Mouse (Mus musculus) ES-E14 (cell line): ENCODE data around the gene Utrn. TPM values are rescaled to one million over a fixed set of nuclear protein-coding genes. Genes with fewer than 3 reads are reported as not detected.

Source experiments
- DNase-seq: peaks from one replicate; pipeline ENCODE4 v3.0.0-alpha.2; 2013; ENCODE audit warnings: low read depth, low spot score
- H3K27ac ChIP-seq: 2 replicates; pipeline ENCODE4 v1.5.1; 2012; ENCODE audit warnings: low read depth, mild to moderate bottlenecking, low read length, moderate library complexity, mixed read lengths; ENCODE audit not compliant: poor library complexity, insufficient read depth, severe bottlenecking
- H3K36me3 ChIP-seq: 2 replicates; pipeline ENCODE4 v1.6.1; 2012; ENCODE audit warnings: mild to moderate bottlenecking, low read length, moderate library complexity, mixed read lengths; ENCODE audit not compliant: control insufficient read depth, poor library complexity, insufficient read depth, severe bottlenecking
- H3K4me1 ChIP-seq, 2 experiments: fragments of 150-350 bp in 1 of 2; sonication (generic) in 1 of 2; 2 replicates each; pipeline ENCODE4 v1.6.1; 2012; ENCODE audit warnings: low read length in 2 of 2, mild to moderate bottlenecking in 1 of 2, mixed read lengths in 1 of 2; ENCODE audit not compliant: control insufficient read depth in 2 of 2, insufficient read depth in 2 of 2, poor library complexity in 1 of 2
- H3K4me3 ChIP-seq, 2 experiments: fragments of 150-350 bp in 1 of 2; sonication (generic) in 1 of 2; 2 replicates each; pipeline ENCODE4 v1.5.1; 2012; ENCODE audit warnings: low read length in 2 of 2, low read depth in 1 of 2, mild to moderate bottlenecking in 1 of 2, mixed read lengths in 1 of 2; ENCODE audit not compliant: insufficient read depth in 1 of 2, poor library complexity in 1 of 2, severe bottlenecking in 1 of 2
- H3K9ac ChIP-seq: 2 replicates; pipeline ENCODE4 v1.6.1; 2012; ENCODE audit warnings: low read depth, mild to moderate bottlenecking, low read length, mixed read lengths; ENCODE audit not compliant: poor library complexity, insufficient read depth, severe bottlenecking
- H3K9me3 ChIP-seq: fragments of 150-350 bp; sonication (generic); 2 replicates; pipeline ENCODE4 v1.6.1; 2012; ENCODE audit warnings: low read depth, mild to moderate bottlenecking, low read length; ENCODE audit not compliant: control insufficient read depth, insufficient read depth
- CHD2 ChIP-seq: IDR thresholded peaks from 2 replicates; pipeline ENCODE4 v1.6.1; 2014; ENCODE audit warnings: mild to moderate bottlenecking, low read depth, low read length, inconsistent platforms
- HCFC1 ChIP-seq: IDR thresholded peaks from 2 replicates; pipeline ENCODE4 v1.6.1; 2012; ENCODE audit warnings: low read length, inconsistent platforms, borderline replicate concordance; ENCODE audit not compliant: insufficient read depth
- MAFK ChIP-seq: IDR thresholded peaks from 2 replicates; pipeline ENCODE4 v1.6.1; 2014; ENCODE audit warnings: mild to moderate bottlenecking, low read depth, low read length, inconsistent platforms; ENCODE audit not compliant: insufficient read depth
- ZC3H11A ChIP-seq: IDR thresholded peaks from 2 replicates; pipeline ENCODE4 v1.6.1; 2012; ENCODE audit warnings: low read depth, mild to moderate bottlenecking, inconsistent platforms, low read length, borderline replicate concordance
- ZNF384 ChIP-seq: IDR thresholded peaks from 2 replicates; pipeline ENCODE4 v1.6.1; 2012; ENCODE audit warnings: low read depth, low read length, inconsistent platforms
- in situ Hi-C, 2 experiments: fragments of 600-800 bp; cut with MboI; formaldehyde crosslinking; loops; one replicate each; pipeline ENCODE4 v1.15.1; 2025; ENCODE audit warnings: low sequenced_read_pairs in 2 of 2, inconsistent platforms in 1 of 2; ENCODE audit not compliant: unreplicated experiment in 2 of 2
- total RNA-seq: library from RNA; depleted of rRNA; stranded (reverse); fragments of 300-350 nt; gene quantifications from 2 replicates; pipeline ENCODE4 v1.2.3, GENCODE M21; 2012

The Utrn gene
- total RNA-seq, 1 experiment: 66.9 TPM

DNA sequence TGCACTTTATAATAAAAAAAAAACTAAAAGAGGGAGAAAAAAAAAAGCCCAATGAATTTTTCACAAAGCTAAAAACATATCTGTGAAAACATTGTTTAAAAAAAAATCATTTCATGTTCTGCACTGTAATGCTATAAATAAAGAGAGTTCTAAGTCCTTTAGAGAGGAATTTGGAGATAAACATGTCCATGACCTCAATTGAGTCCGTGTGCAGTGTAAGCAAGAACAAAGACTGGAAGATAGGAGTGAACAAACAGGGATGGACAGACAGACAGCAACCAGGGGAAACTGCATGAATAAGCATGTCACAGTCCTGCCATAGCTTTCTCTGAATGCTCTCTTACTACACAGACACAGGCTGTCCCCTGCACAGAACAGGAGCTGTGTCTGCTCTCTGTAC, 347.1 kb downstream of the Utrn start:
- in situ Hi-C loops: no loop called here
- no peak for TF ChIP-seq MAFK
- TF ChIP-seq CHD2: no peak
- no peak for TF ChIP-seq ZNF384
- TF ChIP-seq ZC3H11A: no peak
- TF ChIP-seq HCFC1: no peak
- no peaks in the 10 kb centered on the region for H3K4me1 ChIP-seq
- DNase-seq: no peak
- H3K36me3 ChIP-seq: peaks cover 5% of the 10 kb centered on the region
- no peak overlapping the region for H3K4me3 ChIP-seq
- H3K9ac ChIP-seq: no peak overlapping the region
- no peak overlapping the region for H3K27ac ChIP-seq
- H3K9me3 ChIP-seq: no peaks in the 10 kb centered on the region

DNA sequence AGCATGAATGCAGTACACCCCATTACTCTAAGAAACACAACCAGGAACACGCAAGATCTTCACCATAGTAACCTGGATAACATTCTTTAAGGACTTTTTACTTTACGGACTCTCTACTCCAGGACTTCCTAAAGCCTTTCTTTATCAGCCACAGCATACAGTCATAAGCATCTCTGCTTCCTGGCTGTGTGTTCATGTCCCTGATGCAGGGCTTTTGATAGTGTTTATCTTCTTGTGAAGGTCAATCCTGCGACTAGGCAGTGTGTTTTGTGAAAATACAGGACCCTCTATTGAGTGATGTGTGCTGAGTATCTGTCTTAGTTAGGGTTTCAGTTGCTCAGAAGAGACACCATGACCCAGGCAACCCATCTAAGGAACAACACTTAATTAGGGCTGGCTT, 351.0 kb downstream of the Utrn start:
- in situ Hi-C loops: no loop called here
- H3K4me1 ChIP-seq: no peaks in the 10 kb centered on the region
- H3K9ac ChIP-seq: no peak overlapping the region
- no peak overlapping the region for H3K27ac ChIP-seq
- no peaks in the 10 kb centered on the region for H3K9me3 ChIP-seq
- no peak for TF ChIP-seq ZC3H11A
- no peaks in the 10 kb centered on the region; the same call in none of the 2 replicates for H3K36me3 ChIP-seq
- no peak for DNase-seq
- H3K4me3 ChIP-seq: no peak overlapping the region

DNA sequence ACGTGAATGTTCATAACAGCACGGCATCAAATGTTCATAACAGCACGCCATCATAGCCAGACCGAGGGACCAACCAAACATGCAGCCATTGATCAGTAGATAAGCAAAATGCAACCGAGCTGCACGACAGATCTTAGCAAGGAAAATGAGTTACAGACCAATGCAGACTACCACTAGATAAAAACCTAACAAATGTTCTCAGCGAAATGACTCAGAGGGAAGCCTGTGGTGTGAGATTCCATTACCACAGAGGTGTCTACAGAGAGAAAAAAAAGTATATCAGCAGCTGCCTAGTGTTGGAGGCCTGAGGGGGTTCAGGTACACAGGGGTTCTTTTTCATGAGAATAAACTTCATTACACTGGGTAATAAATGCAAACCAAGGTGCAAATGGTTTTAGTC, 363.6 kb downstream of the Utrn start:
- H3K4me1 ChIP-seq: no peaks in the 10 kb centered on the region
- in situ Hi-C loops: no loop called here
- no peaks in the 10 kb centered on the region for H3K9me3 ChIP-seq

DNA sequence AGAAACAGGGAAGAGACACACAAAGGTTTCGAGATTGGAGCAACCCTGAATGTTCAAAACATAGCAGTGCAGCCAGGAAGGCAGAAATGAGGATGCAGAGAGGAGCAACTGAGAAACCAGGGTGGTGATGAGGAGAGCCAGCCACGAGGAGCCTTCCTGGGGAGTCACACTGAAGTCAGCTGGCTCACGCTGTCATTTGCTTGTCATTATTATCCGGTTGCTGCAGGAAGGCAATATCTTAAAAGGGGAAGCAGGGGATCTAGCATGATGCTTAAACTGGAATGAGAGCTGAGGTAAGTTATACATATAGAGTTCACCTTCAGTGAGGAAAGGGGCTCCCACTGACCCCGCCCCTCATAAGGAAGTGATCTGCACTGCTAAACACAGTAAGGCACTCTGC, 368.7 kb downstream of the Utrn start:
- no peak overlapping the region for H3K9ac ChIP-seq
- no peak for DNase-seq
- H3K9me3 ChIP-seq: no peaks in the 10 kb centered on the region
- H3K4me3 ChIP-seq: no peak overlapping the region
- peaks cover 18% of the 10 kb centered on the region for H3K36me3 ChIP-seq
- no peak overlapping the region for H3K27ac ChIP-seq
- H3K4me1 ChIP-seq: no peaks in the 10 kb centered on the region
- TF ChIP-seq HCFC1: no peak
- no peak for TF ChIP-seq CHD2
- in situ Hi-C loops: no loop called here

More for the DNA sequence above, 363.6 kb downstream of the Utrn start:
- H3K27ac ChIP-seq: no peak overlapping the region
- H3K9ac ChIP-seq: no peak overlapping the region
- no peak for DNase-seq
- TF ChIP-seq HCFC1 (no peak), ZNF384 (no peak), ZC3H11A (no peak), MAFK (no peak)
- no peak overlapping the region for H3K4me3 ChIP-seq
- H3K36me3 ChIP-seq: peaks cover 8% of the 10 kb centered on the region

DNA sequence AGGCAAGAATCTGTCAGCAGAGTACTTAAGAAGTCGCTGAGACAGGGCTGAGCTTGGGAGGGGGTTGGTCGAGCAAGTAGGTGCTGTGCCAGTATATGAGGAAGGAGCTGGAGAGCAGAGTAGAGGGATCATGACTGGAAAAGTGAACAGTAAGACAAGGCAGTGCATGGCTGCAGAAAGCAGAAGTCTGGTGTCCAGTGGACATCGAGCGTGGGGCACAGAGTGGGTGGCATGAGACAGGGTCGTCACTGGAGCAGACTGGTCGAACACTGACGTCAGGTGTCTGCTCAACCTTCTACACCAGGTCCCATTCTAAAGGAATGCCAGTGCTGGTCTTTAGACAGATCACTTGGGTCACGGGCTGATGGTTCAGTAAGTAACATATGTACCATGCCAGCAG, 371.6 kb downstream of the Utrn start:
- TF ChIP-seq ZNF384 (no peak), ZC3H11A (no peak), HCFC1 (no peak), CHD2 (no peak), MAFK (no peak)
- Histone ChIP-seq H3K4me3 (no peak overlapping the region), H3K9ac (no peak overlapping the region), H3K9me3 (no peaks in the 10 kb centered on the region), H3K36me3 (peaks cover 18% of the 10 kb centered on the region), H3K27ac (no peak overlapping the region), H3K4me1 (no peaks in the 10 kb centered on the region)
- DNase-seq: no peak
- in situ Hi-C loops: no loop called here
